Mouse (Mus musculus) bone marrow, adult 2 months (tissue): Measurements from ENCODE around the gene Gdf10.

Source experiments
- CTCF ChIP-seq: fragments of 200-500 bp; IDR thresholded peaks from 2 replicates; pipeline ENCODE4 v1.5.1; 2011; ENCODE audit warnings: low read length, control low read depth; ENCODE audit not compliant: control insufficient read depth, insufficient read depth
- POLR2A ChIP-seq: fragments of 200-500 bp; IDR thresholded peaks from 2 replicates; pipeline ENCODE4 v1.6.1; 2011; ENCODE audit warnings: low read depth, mild to moderate bottlenecking, control low read depth, low read length, borderline replicate concordance; ENCODE audit not compliant: control insufficient read depth

- TF ChIP-seq POLR2A (no peak), CTCF (no peak)
Measured at GRCm38 (mm10) chr14:33977748-33978147, 54.4 kb downstream of the Gdf10 start.
